In the genomic region with DNA sequence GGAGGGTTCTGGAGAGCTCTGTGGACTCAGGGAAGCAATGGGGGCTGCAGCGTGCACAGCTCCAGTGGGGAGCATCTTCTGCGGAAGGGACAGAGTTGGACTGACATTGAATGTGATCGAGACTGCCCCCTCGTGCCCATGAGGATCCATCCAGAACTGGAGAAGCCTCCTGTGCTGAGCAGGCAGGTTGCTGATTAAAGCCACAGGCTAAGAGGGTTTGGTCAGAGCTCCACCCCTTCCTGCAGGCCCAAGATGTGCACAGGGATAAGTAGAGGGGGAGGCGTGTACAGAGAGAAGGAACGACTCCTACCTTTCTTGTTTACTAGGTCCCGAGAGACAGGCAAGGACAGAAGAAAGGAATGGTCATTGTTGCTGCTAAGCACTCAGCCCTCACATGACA, we compare ENCODE assay signal across 17 mouse cellular contexts. TPM values are rescaled to one million over a fixed set of nuclear protein-coding genes. Genes with fewer than 3 reads are reported as not detected.
DNase-seq lines count a peak whose midpoint lies in the region; ATAC-seq and TF ChIP-seq lines count a peak whose summit lies in the region.
"Had no signal": no experiment of that assay in that cellular context is flagged by ENCODE, and none has a peak within 500 bp of the region (broad histone marks: within the 10 kb centered on the region; RNA-seq: fewer than 3 reads in every experiment).

No protein-coding gene starts in this region.

- no peak overlapping the region for H3K4me3 ChIP-seq in kidney, adult 2 months (ENCODE audit: insufficient read depth, low read depth, low read length)
- no peak overlapping the region for H3K4me3 ChIP-seq in kidney, embryonic 14.5 days (ENCODE audit: low read length)
- H3K4me3 ChIP-seq in ES-E14 (ENCODE audit: insufficient read depth in 1 of 2, low read depth in 1 of 2, low read length in 2 of 2, poor library complexity in 1 of 2, severe bottlenecking in 1 of 2), result no peak overlapping the region
- H3K4me3 ChIP-seq in kidney, postnatal 0 days (replicated peaks; ENCODE audit: low read depth, low read length), result no peak overlapping the region
- H3K4me3 ChIP-seq in forebrain, embryonic 11.5 days (ENCODE audit: low read depth, low read length), result no peak overlapping the region
- H3K4me3 ChIP-seq in thymus, adult 2 months (ENCODE audit: control insufficient read depth, insufficient read depth, low read length), result no peak overlapping the region
- H3K4me3 ChIP-seq: heart, embryonic 13.5 days; hindbrain, embryonic 10.5 days; limb, embryonic 12.5 days; midbrain, embryonic 10.5 days had no signal

- no peak overlapping the region for H3K9ac ChIP-seq in kidney, embryonic 14.5 days (ENCODE audit: low read depth, low read length)
- H3K9ac ChIP-seq in ES-E14 (ENCODE audit: insufficient read depth, low read depth, low read length, poor library complexity, severe bottlenecking), result no peak overlapping the region
- no peak overlapping the region for H3K9ac ChIP-seq in kidney, postnatal 0 days (ENCODE audit: low read depth, low read length)
- H3K9ac ChIP-seq in forebrain, embryonic 11.5 days (ENCODE audit: low read length), result no peak overlapping the region
- H3K9ac ChIP-seq: heart, embryonic 13.5 days; limb, embryonic 12.5 days had no signal

- peaks cover 2% of the 10 kb centered on the region; the same call in 1 of the 2 replicates for H3K36me3 ChIP-seq in kidney, adult 2 months (ENCODE audit: control insufficient read depth, insufficient read depth, low read length)
- H3K36me3 ChIP-seq in kidney, embryonic 14.5 days (ENCODE audit: control insufficient read depth, insufficient read depth, low read length), result peaks cover 90% of the 10 kb centered on the region
- peaks cover 90% of the 10 kb centered on the region for H3K36me3 ChIP-seq in ES-E14 (ENCODE audit: control insufficient read depth, insufficient read depth, low read length, poor library complexity, severe bottlenecking)
- peaks cover 67% of the 10 kb centered on the region for H3K36me3 ChIP-seq in kidney, postnatal 0 days (ENCODE audit: insufficient read depth, low read length)
- peaks cover 34% of the 10 kb centered on the region for H3K36me3 ChIP-seq in forebrain, embryonic 11.5 days (ENCODE audit: control insufficient read depth, insufficient read depth, low read length)
- H3K36me3 ChIP-seq in thymus, adult 2 months (ENCODE audit: control insufficient read depth, insufficient read depth, low read length), result peaks cover 44% of the 10 kb centered on the region

- H3K27ac ChIP-seq in kidney, adult 2 months (ENCODE audit: insufficient read depth, low read depth, low read length), result no peak overlapping the region
- no peak overlapping the region for H3K27ac ChIP-seq in kidney, embryonic 14.5 days (ENCODE audit: low read depth, low read length)
- H3K27ac ChIP-seq in ES-E14 (ENCODE audit: insufficient read depth, low read depth, low read length, poor library complexity, severe bottlenecking), result no peak overlapping the region
- H3K27ac ChIP-seq in kidney, postnatal 0 days, result no peak overlapping the region
- no peak overlapping the region for H3K27ac ChIP-seq in forebrain, embryonic 11.5 days (ENCODE audit: low read depth, low read length)
- H3K27ac ChIP-seq in thymus, adult 2 months (ENCODE audit: control insufficient read depth, insufficient read depth, low read length), result no peak overlapping the region
- H3K27ac ChIP-seq: heart, embryonic 13.5 days; hindbrain, embryonic 10.5 days; limb, embryonic 12.5 days; midbrain, embryonic 10.5 days had no signal

- H3K4me1 ChIP-seq in kidney, adult 2 months (ENCODE audit: control insufficient read depth, insufficient read depth, low read length), result peaks cover 16% of the 10 kb centered on the region
- no peaks in the 10 kb centered on the region for H3K4me1 ChIP-seq in kidney, embryonic 14.5 days (ENCODE audit: control insufficient read depth, insufficient read depth, low read length)
- peaks cover 0 to 14% of the 10 kb centered on the region in 2 experiments; a peak in 1 of 4 replicates for H3K4me1 ChIP-seq in ES-E14 (ENCODE audit: control insufficient read depth in 2 of 2, insufficient read depth in 2 of 2, low read length in 2 of 2, poor library complexity in 1 of 2)
- H3K4me1 ChIP-seq in kidney, postnatal 0 days (replicated peaks; ENCODE audit: insufficient read depth, low read length), result no peaks in the 10 kb centered on the region
- no peaks in the 10 kb centered on the region for H3K4me1 ChIP-seq in forebrain, embryonic 11.5 days (replicated peaks; ENCODE audit: control insufficient read depth, insufficient read depth, low read length)
- H3K4me1 ChIP-seq in thymus, adult 2 months (replicated peaks; ENCODE audit: control insufficient read depth, insufficient read depth, low read length), result no peaks in the 10 kb centered on the region
- H3K4me1 ChIP-seq: heart, embryonic 13.5 days; hindbrain, embryonic 10.5 days; limb, embryonic 12.5 days; midbrain, embryonic 10.5 days had no signal

- H3K9me3 ChIP-seq in kidney, embryonic 14.5 days (ENCODE audit: control insufficient read depth, low read length), result no peaks in the 10 kb centered on the region
- no peaks in the 10 kb centered on the region for H3K9me3 ChIP-seq in ES-E14 (ENCODE audit: control insufficient read depth, insufficient read depth, low read depth, low read length)
- H3K9me3 ChIP-seq in kidney, postnatal 0 days (replicated peaks; ENCODE audit: low read length), result no peaks in the 10 kb centered on the region
- H3K9me3 ChIP-seq in forebrain, embryonic 11.5 days (ENCODE audit: control insufficient read depth, low read length), result no peaks in the 10 kb centered on the region
- H3K9me3 ChIP-seq: heart, embryonic 13.5 days; hindbrain, embryonic 10.5 days; limb, embryonic 12.5 days; midbrain, embryonic 10.5 days had no signal

- no peaks in the 10 kb centered on the region for H3K27me3 ChIP-seq in kidney, adult 2 months (replicated peaks; ENCODE audit: control insufficient read depth, insufficient read depth, low read length)
- no peaks in the 10 kb centered on the region for H3K27me3 ChIP-seq in kidney, embryonic 14.5 days (ENCODE audit: control insufficient read depth, insufficient read depth, low read length)
- H3K27me3 ChIP-seq in kidney, postnatal 0 days (ENCODE audit: insufficient read depth, low read length), result no peaks in the 10 kb centered on the region
- H3K27me3 ChIP-seq in forebrain, embryonic 11.5 days (ENCODE audit: control insufficient read depth, insufficient read depth, low read length), result no peaks in the 10 kb centered on the region
- H3K27me3 ChIP-seq in thymus, adult 2 months (ENCODE audit: control insufficient read depth, insufficient read depth, low read length), result no peaks in the 10 kb centered on the region
- H3K27me3 ChIP-seq: heart, embryonic 13.5 days; limb, embryonic 12.5 days had no signal

- H3K4me2 ChIP-seq in kidney, embryonic 14.5 days (replicated peaks; ENCODE audit: low read depth, low read length), result no peak overlapping the region
- no peak overlapping the region for H3K4me2 ChIP-seq in kidney, postnatal 0 days (ENCODE audit: low read length)
- H3K4me2 ChIP-seq in forebrain, embryonic 11.5 days (ENCODE audit: low read depth, low read length, severe bottlenecking), result no peak overlapping the region
- H3K4me2 ChIP-seq: heart, embryonic 13.5 days; limb, embryonic 12.5 days had no signal

- TF ChIP-seq POLR2A in kidney, adult 2 months (IDR thresholded peaks at IDR 0.05; ENCODE audit: low read depth, low read length), result no peak
- TF ChIP-seq POLR2A in thymus, adult 2 months (IDR thresholded peaks at IDR 0.05; ENCODE audit: control insufficient read depth, extremely low read depth, insufficient read depth, low read length, poor library complexity), result no peak

- DNase-seq in kidney, adult 2 months, result peak; percentile 70
- DNase-seq in ES-E14 (ENCODE audit: low read depth, low spot score), result no peak
- DNase-seq in kidney, postnatal 0 days (ENCODE audit: low spot score), result no peak
- DNase-seq in ovary, adult 18-20 months (ENCODE audit: low spot score), result no peak
- no peak for DNase-seq in forebrain, embryonic 11.5 days (ENCODE audit: low spot score)
- DNase-seq in thymus, adult 2 months, result no peak
- DNase-seq: adrenal gland, postnatal 10 days; B cell, adult 2 months; cerebellum, adult 9-11 months; layer of hippocampus, postnatal 36 days; right cerebral cortex, postnatal 4 days had no signal

- in situ Hi-C loops in ES-E14 (cut with MboI; ENCODE audit: low sequenced_read_pairs in 2 of 2, unreplicated experiment in 2 of 2), result no loop called here

- TF ChIP-seq CTCF in kidney, adult 2 months (conservative IDR thresholded peaks at IDR 0.05; ENCODE audit: insufficient read depth, insufficient read length, low read depth, low read length), result no peak; the same call in 1 of the 2 replicates
- TF ChIP-seq CTCF in kidney, postnatal 0 days (IDR thresholded peaks at IDR 0.05; ENCODE audit: low read depth), result no peak
- no peak for TF ChIP-seq CTCF in thymus, adult 2 months (IDR thresholded peaks at IDR 0.05; ENCODE audit: borderline replicate concordance, control insufficient read depth, extremely low read depth, insufficient read depth, low read length, poor library complexity)

- ATAC-seq in kidney, embryonic 14.5 days (ENCODE audit: low FRiP score, low TSS enrichment), result no peak
- peak; percentile 26; the same call in 1 of the 2 replicates for ATAC-seq in kidney, postnatal 0 days (replicated peaks; ENCODE audit: low FRiP score, low read depth)
- peak; percentile 82 for ATAC-seq in megakaryocyte progenitor cell, adult 5-6 weeks (replicated peaks; ENCODE audit: poor library complexity)
- no peak for ATAC-seq in forebrain, embryonic 11.5 days (replicated peaks; ENCODE audit: low FRiP score)

- 56% methylated on average over 7 of the region's 7 CpGs for WGBS in kidney, adult 2 months
- 78% methylated on average over 7 of the region's 7 CpGs for WGBS in kidney, embryonic 14.5 days
- WGBS in kidney, postnatal 0 days, result 67% methylated on average over 7 of the region's 7 CpGs
- 82% methylated on average over 7 of the region's 7 CpGs for WGBS in forebrain, embryonic 11.5 days
- WGBS in thymus, adult 2 months, result 68% methylated on average over 7 of the region's 7 CpGs

TF ChIP-seq in ES-E14, 5 proteins besides CTCF, POLR2A, EP300 and RAD21 (continues in another document):
- TF ChIP-seq CHD2 (IDR thresholded peaks at IDR 0.05; ENCODE audit: low read depth, low read length), result no peak
- TF ChIP-seq MAFK (IDR thresholded peaks at IDR 0.05; ENCODE audit: insufficient read depth, low read depth, low read length), result peak; percentile 44; the same call in 1 of the 2 replicates
- no peak for TF ChIP-seq HCFC1 (IDR thresholded peaks at IDR 0.05; ENCODE audit: borderline replicate concordance, insufficient read depth, low read length)
- TF ChIP-seq ZC3H11A (IDR thresholded peaks at IDR 0.05; ENCODE audit: borderline replicate concordance, low read depth, low read length), result no peak

RNA-seq across cellular contexts. Expression of a gene that starts 41.4 kb away (rescaled TPM):
- 31.9 and 34.0 TPM in 2 replicates for polyA plus RNA-seq in kidney, adult 2 months (2012; rRNA removed)
- polyA plus RNA-seq in kidney, embryonic 14.5 days (2014; fragmentation: Nextera tagmentation; extraction: Ambion mirVana), result 35.2 and 58.8 TPM in 2 replicates
- 50.2 and 57.2 TPM in 2 replicates for total RNA-seq in ES-E14 (2012; rRNA removed)
- 32.2 and 32.8 TPM in 2 replicates for polyA plus RNA-seq in kidney, postnatal 0 days (2015; fragmentation: Nextera tagmentation; extraction: Ambion mirVana)
- total RNA-seq in megakaryocyte progenitor cell, adult 5-6 weeks (2015), result 9.1 and 9.6 TPM in 2 replicates
- total RNA-seq in megakaryocyte progenitor cell, adult 5-6 weeks (2017), result 20.2 and 27.5 TPM in 2 replicates
- polyA plus RNA-seq in forebrain, embryonic 11.5 days (2014; fragmentation: Nextera tagmentation; extraction: Ambion mirVana), result 62.3 and 67.9 TPM in 2 replicates
- 63.9 and 69.2 TPM in 2 replicates for polyA plus RNA-seq in thymus, adult 2 months (2012; rRNA removed)

Comparison
In these comparisons a context has a peak if more than half of its experiments do, and no peak if none do; other contexts are left out.
1. ATAC-seq: peak in kidney, postnatal 0 days (single experiment) and megakaryocyte progenitor cell, adult 5-6 weeks (single experiment); none in kidney, embryonic 14.5 days (single experiment) and forebrain, embryonic 11.5 days (single experiment).